13 mouse cellular contexts compared by ENCODE assay signal in the genomic region with DNA sequence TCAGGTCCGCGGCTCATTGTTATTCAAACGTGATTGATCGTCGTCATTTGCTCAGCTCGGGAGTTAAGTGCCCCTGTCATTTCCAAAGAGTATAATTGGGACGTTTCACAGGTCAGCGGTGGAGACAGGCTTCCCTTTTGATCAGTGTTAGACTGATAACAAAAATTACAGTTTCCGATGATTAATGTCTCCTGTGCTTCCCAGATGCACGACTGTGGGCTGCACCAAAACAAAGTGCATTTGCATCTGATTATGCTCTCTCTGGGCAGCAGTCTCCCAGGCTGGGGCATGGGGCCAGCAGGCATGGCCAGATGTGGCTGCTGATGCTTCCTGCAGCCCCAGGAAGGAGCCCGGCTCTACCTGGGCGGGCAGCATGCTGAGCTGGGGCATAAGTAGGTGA. TPM values are rescaled to one million over a fixed set of nuclear protein-coding genes. Genes with fewer than 3 reads are reported as not detected.
"Had no signal": no experiment of that assay in that cellular context is flagged by ENCODE, and none has a peak within 500 bp of the region (broad histone marks: within the 10 kb centered on the region; RNA-seq: fewer than 3 reads in every experiment).

No protein-coding gene starts in this region.

- H3K4me2 ChIP-seq: liver, embryonic 11.5 days; liver, embryonic 15.5 days; midbrain, embryonic 15.5 days had no signal

- H3K9ac ChIP-seq: liver, embryonic 15.5 days; midbrain, embryonic 15.5 days had no signal

- H3K27ac ChIP-seq: left cerebral cortex, adult 2 months; limb, embryonic 10.5 days; liver, embryonic 15.5 days; midbrain, embryonic 15.5 days; stomach, postnatal 0 days had no signal

- H3K9me3 ChIP-seq: limb, embryonic 10.5 days; liver, embryonic 15.5 days; midbrain, embryonic 15.5 days had no signal

- H3K27me3 ChIP-seq: liver, embryonic 15.5 days; midbrain, embryonic 15.5 days had no signal

- ATAC-seq: lung, postnatal 0 days; midbrain, embryonic 15.5 days had no signal

- H3K4me1 ChIP-seq: limb, embryonic 10.5 days; liver, embryonic 15.5 days had no signal

- H3K4me3 ChIP-seq: left cerebral cortex, adult 2 months; limb, embryonic 10.5 days; liver, embryonic 15.5 days; midbrain, embryonic 15.5 days had no signal

- H3K36me3 ChIP-seq: midbrain, embryonic 15.5 days had no signal

- DNase-seq: kidney, postnatal 25 days; lung, adult 2 months; lung, postnatal 36 days; thymus, postnatal 4 days had no signal

RNA-seq across cellular contexts. Expression of gene Nkx1-1, which starts 33.0 kb away (rescaled TPM):
- polyA plus RNA-seq: kidney, embryonic 16.5 days; limb, embryonic 10.5 days; limb, embryonic 14.5 days; liver, embryonic 11.5 days; liver, embryonic 15.5 days; lung, adult 2 months; lung, postnatal 0 days; midbrain, embryonic 15.5 days; stomach, postnatal 0 days had no signal
